ENCODE assay signal across 8 mouse cellular contexts in genomic region chr3:125849163-125849872, GRCm38 (mm10).
DNase-seq lines count a peak whose midpoint lies in the region; ATAC-seq and TF ChIP-seq lines count a peak whose summit lies in the region.

No protein-coding gene starts in this region.

- peak; percentile 61 for DNase-seq in heart, postnatal 0 days (ENCODE audit: low spot score)
- no peak for DNase-seq in heart, adult 9 months (ENCODE audit: low spot score in 2 of 2)
- peak; percentile 10 for DNase-seq in A20 (ENCODE audit: low read depth, low spot score)
- peak; percentile 81 for DNase-seq in brain, adult 2 months (ENCODE audit: low read depth, low spot score)
- peak in 1 of 2 experiments; percentile 13 for DNase-seq in left cerebral cortex, adult 2 months (ENCODE audit: extremely low spot score in 1 of 2, low spot score in 2 of 2)
- DNase-seq in retina, embryonic 14.5 days (ENCODE audit: low spot score), result peak; percentile 80
- no peak for DNase-seq in T-cell, adult 2 months (ENCODE audit: low spot score)

- TF ChIP-seq CTCF in heart, postnatal 0 days (IDR thresholded peaks at IDR 0.05; ENCODE audit: low read depth), result peak; percentile 82
- TF ChIP-seq CTCF in left cerebral cortex, adult 2 months (IDR thresholded peaks at IDR 0.05), result peak; percentile 79

- TF ChIP-seq EP300 in heart, postnatal 0 days (IDR thresholded peaks at IDR 0.05; ENCODE audit: low read depth), result no peak

- H3K4me2 ChIP-seq in heart, postnatal 0 days (ENCODE audit: low read depth, low read length), result no peak overlapping the region
- no peak overlapping the region for H3K4me2 ChIP-seq in forebrain, embryonic 15.5 days (replicated peaks)

- H3K4me1 ChIP-seq in heart, postnatal 0 days (ENCODE audit: control insufficient read depth, insufficient read depth), result no peaks in the 10 kb centered on the region
- H3K4me1 ChIP-seq in forebrain, embryonic 15.5 days, result no peaks in the 10 kb centered on the region

- no peaks in the 10 kb centered on the region for H3K36me3 ChIP-seq in heart, postnatal 0 days (replicated peaks; ENCODE audit: control insufficient read depth, insufficient read depth, low read length)
- H3K36me3 ChIP-seq in forebrain, embryonic 15.5 days, result no peaks in the 10 kb centered on the region

- H3K27ac ChIP-seq in heart, postnatal 0 days (ENCODE audit: low read depth), result no peak overlapping the region
- H3K27ac ChIP-seq in forebrain, embryonic 15.5 days (replicated peaks), result no peak overlapping the region
- H3K27ac ChIP-seq in left cerebral cortex, adult 2 months, result no peak overlapping the region

- H3K9me3 ChIP-seq in heart, postnatal 0 days (replicated peaks; ENCODE audit: control insufficient read depth, low read length), result no peaks in the 10 kb centered on the region
- no peaks in the 10 kb centered on the region for H3K9me3 ChIP-seq in forebrain, embryonic 15.5 days

- H3K27me3 ChIP-seq in heart, postnatal 0 days (ENCODE audit: control insufficient read depth, insufficient read depth, low read length), result no peaks in the 10 kb centered on the region
- no peaks in the 10 kb centered on the region for H3K27me3 ChIP-seq in forebrain, embryonic 15.5 days

- intact Hi-C loops in left cerebral cortex, adult 2 months (cut with DNase I), result loop anchor here (2.0 to 5.0 kb wide), 3 partner anchors 195 to 1053 kb away; no protein-coding TSS in a partner anchor

- no peak overlapping the region for H3K9ac ChIP-seq in heart, postnatal 0 days (replicated peaks; ENCODE audit: low read depth, low read length)
- no peak overlapping the region for H3K9ac ChIP-seq in forebrain, embryonic 15.5 days (replicated peaks)

- no peak overlapping the region for H3K4me3 ChIP-seq in heart, postnatal 0 days (ENCODE audit: low read depth, low read length)
- H3K4me3 ChIP-seq in forebrain, embryonic 15.5 days, result no peak overlapping the region
- H3K4me3 ChIP-seq in left cerebral cortex, adult 2 months, result no peak overlapping the region

- no peak for ATAC-seq in heart, postnatal 0 days (ENCODE audit: insufficient read depth, low read depth)
- ATAC-seq in forebrain, embryonic 15.5 days (replicated peaks), result peak; percentile 74

- 19% methylated on average over 6 of the region's 6 CpGs for WGBS in heart, postnatal 0 days
- WGBS in forebrain, embryonic 15.5 days, result 28% methylated on average over 6 of the region's 6 CpGs

Comparison
In these comparisons a context has a peak if more than half of its experiments do, and no peak if none do; other contexts are left out.
1. DNase-seq: peak in heart, postnatal 0 days (single experiment), A20 (single experiment), brain, adult 2 months (single experiment) and retina, embryonic 14.5 days (single experiment); none in heart, adult 9 months (0 of 2) and T-cell, adult 2 months (single experiment).